Mouse (Mus musculus) MEL (cell line): ENCODE results near the gene Lhfpl2. TPM values are rescaled to one million over a fixed set of nuclear protein-coding genes. Genes with fewer than 3 reads are reported as not detected.

Experiments
- DNase-seq: peaks from one replicate; pipeline ENCODE4 v3.0.0; 2011; ENCODE audit warnings: low read depth, low spot score
- H3K27ac ChIP-seq: 2 replicates; pipeline ENCODE4 v1.5.1; 2012; ENCODE audit warnings: low read depth, mild to moderate bottlenecking, control low read depth, low read length, moderate library complexity; ENCODE audit not compliant: control insufficient read depth
- H3K27me3 ChIP-seq, 2 experiments: fragments of 150-350 bp in 1 of 2; sonication (generic) in 1 of 2; 2 replicates each; pipeline ENCODE4 v1.6.1; 2012; ENCODE audit warnings: low read length in 2 of 2, mild to moderate bottlenecking in 2 of 2, improper control_type of control experiment in 1 of 2, moderate library complexity in 1 of 2; ENCODE audit not compliant: insufficient read depth in 2 of 2, control insufficient read depth in 1 of 2
- H3K36me3 ChIP-seq, 2 experiments: 2 replicates each; pipeline ENCODE4 v1.6.1; 2012 to 2014; ENCODE audit warnings: low read length in 2 of 2, improper control_type of control experiment in 1 of 2, inconsistent platforms in 1 of 2, mild to moderate bottlenecking in 1 of 2; ENCODE audit not compliant: insufficient read depth in 2 of 2, control insufficient read depth in 1 of 2
- H3K4me1 ChIP-seq, 2 experiments: fragments of 150-350 bp in 1 of 2; sonication (generic) in 1 of 2; 2 replicates each; pipeline ENCODE4 v1.6.1; 2012; ENCODE audit warnings: low read length in 2 of 2, improper control_type of control experiment in 1 of 2, mild to moderate bottlenecking in 1 of 2; ENCODE audit not compliant: insufficient read depth in 2 of 2, control insufficient read depth in 1 of 2
- H3K4me3 ChIP-seq, 2 experiments: fragments of 150-350 bp in 1 of 2; sonication (generic) in 1 of 2; 2 replicates each; pipeline ENCODE4 v1.5.1; 2012; ENCODE audit warnings: low read depth in 2 of 2, low read length in 2 of 2, mild to moderate bottlenecking in 2 of 2, moderate library complexity in 2 of 2, control low read depth in 1 of 2, improper control_type of control experiment in 1 of 2; ENCODE audit not compliant: control insufficient read depth in 1 of 2, insufficient read depth in 1 of 2
- H3K79me2 ChIP-seq: 2 replicates; pipeline ENCODE4 v1.6.1; 2012; ENCODE audit warnings: mild to moderate bottlenecking, low read length, moderate library complexity; ENCODE audit not compliant: control insufficient read depth, poor library complexity, insufficient read depth
- H3K9ac ChIP-seq: 2 replicates; pipeline ENCODE4 v1.6.1; 2012; ENCODE audit warnings: low read depth, mild to moderate bottlenecking, control low read depth, low read length, moderate library complexity; ENCODE audit not compliant: control insufficient read depth, poor library complexity, severe bottlenecking
- H3K9me3 ChIP-seq: fragments of 150-350 bp; sonication (generic); replicated peaks from 2 replicates; pipeline ENCODE4 v1.6.1; 2012; ENCODE audit warnings: mild to moderate bottlenecking, low read length, improper control_type of control experiment, moderate library complexity; ENCODE audit not compliant: insufficient read depth
- BHLHE40 ChIP-seq: IDR thresholded peaks from 2 replicates; pipeline ENCODE4 v1.6.1; 2012; ENCODE audit warnings: low read depth, mild to moderate bottlenecking, inconsistent platforms, low read length, improper control_type of control experiment, borderline replicate concordance
- CHD2 ChIP-seq: IDR thresholded peaks from 2 replicates; pipeline ENCODE4 v1.6.1; 2011; ENCODE audit warnings: low read length, improper control_type of control experiment
- CTCF ChIP-seq, 3 experiments: IDR thresholded peaks in 2 of 3; conservative IDR thresholded peaks in 1 of 3; 2 replicates each; pipeline ENCODE4 v1.5.1; 2011 to 2012; ENCODE audit warnings: low read length in 3 of 3, low read depth in 2 of 3, mild to moderate bottlenecking in 2 of 3, improper control_type of control experiment in 1 of 3, inconsistent platforms in 1 of 3, mixed read lengths in 1 of 3, moderate library complexity in 1 of 3; ENCODE audit not compliant: control insufficient read depth in 1 of 3, insufficient read depth in 1 of 3, poor library complexity in 1 of 3, severe bottlenecking in 1 of 3
- E2F4 ChIP-seq: IDR thresholded peaks from 2 replicates; pipeline ENCODE4 v1.6.1; 2011; ENCODE audit warnings: low read depth, low read length, improper control_type of control experiment, borderline replicate concordance
- ELF1 ChIP-seq: IDR thresholded peaks from 2 replicates; pipeline ENCODE4 v1.6.1; 2014; ENCODE audit warnings: low read depth, mild to moderate bottlenecking, inconsistent platforms, low read length, improper control_type of control experiment, moderate library complexity
- EP300 ChIP-seq, 2 experiments: IDR thresholded peaks; 2 replicates each; pipeline ENCODE4 v1.6.1; 2011; ENCODE audit warnings: improper control_type of control experiment in 2 of 2, low read length in 2 of 2, low read depth in 1 of 2, mild to moderate bottlenecking in 1 of 2
- ETS1 ChIP-seq: IDR thresholded peaks from 2 replicates; pipeline ENCODE4 v1.6.1; 2012; ENCODE audit warnings: low read depth, mild to moderate bottlenecking, inconsistent platforms, low read length, improper control_type of control experiment, moderate library complexity
- GATA1 ChIP-seq: IDR thresholded peaks from 2 replicates; pipeline ENCODE4 v1.6.1; 2011; ENCODE audit warnings: low read depth, low read length, improper control_type of control experiment
- JUND ChIP-seq: IDR thresholded peaks from 2 replicates; pipeline ENCODE4 v1.6.1; 2011; ENCODE audit warnings: low read depth, mild to moderate bottlenecking, improper control_type of control experiment, low read length
- MAFK ChIP-seq: IDR thresholded peaks from 2 replicates; pipeline ENCODE4 v1.6.1; 2011; ENCODE audit warnings: low read depth, mild to moderate bottlenecking, low read length, improper control_type of control experiment, borderline replicate concordance
- MAZ ChIP-seq: IDR thresholded peaks from 2 replicates; pipeline ENCODE4 v1.6.1; 2012; ENCODE audit warnings: low read depth, mild to moderate bottlenecking, inconsistent platforms, low read length, improper control_type of control experiment
- MEF2A ChIP-seq: IDR thresholded peaks from 2 replicates; pipeline ENCODE4 v1.6.1; 2014; ENCODE audit warnings: low read depth, mild to moderate bottlenecking, inconsistent platforms, low read length, improper control_type of control experiment; ENCODE audit not compliant: poor library complexity, insufficient replicate concordance, severe bottlenecking; ENCODE audit errors: extremely low read depth
- MYB ChIP-seq: IDR thresholded peaks from 2 replicates; pipeline ENCODE4 v1.6.1; 2011; ENCODE audit warnings: mild to moderate bottlenecking, low read depth, low read length, improper control_type of control experiment
- MYC ChIP-seq: IDR thresholded peaks from 2 replicates; pipeline ENCODE4 v1.6.1; 2011; ENCODE audit warnings: low read depth, mild to moderate bottlenecking, low read length, improper control_type of control experiment, moderate library complexity
- NELFE ChIP-seq: IDR thresholded peaks from 2 replicates; pipeline ENCODE4 v1.6.1; 2011; ENCODE audit warnings: low read depth, low read length, improper control_type of control experiment
- POLR2AphosphoS2 ChIP-seq: IDR thresholded peaks from 2 replicates; pipeline ENCODE4 v1.6.1; 2011; ENCODE audit warnings: low read length, improper control_type of control experiment
- POLR2AphosphoS5 ChIP-seq: IDR thresholded peaks from 2 replicates; pipeline ENCODE4 v1.6.1; 2012; ENCODE audit warnings: low read depth, borderline replicate concordance, mild to moderate bottlenecking, inconsistent platforms, low read length, moderate library complexity, mixed read lengths
- SMC3 ChIP-seq: IDR thresholded peaks from 2 replicates; pipeline ENCODE4 v1.6.1; 2011; ENCODE audit warnings: low read depth, low read length, improper control_type of control experiment
- UBTF ChIP-seq: IDR thresholded peaks from 2 replicates; pipeline ENCODE4 v1.6.1; 2012; ENCODE audit warnings: low read depth, mild to moderate bottlenecking, inconsistent platforms, low read length, improper control_type of control experiment, moderate library complexity, borderline replicate concordance; ENCODE audit not compliant: insufficient read depth
- USF1 ChIP-seq: IDR thresholded peaks from 2 replicates; pipeline ENCODE4 v1.6.1; 2014; ENCODE audit warnings: low read depth, mild to moderate bottlenecking, inconsistent platforms, low read length, improper control_type of control experiment, moderate library complexity
- ZKSCAN1 ChIP-seq: IDR thresholded peaks from 2 replicates; pipeline ENCODE4 v1.6.1; 2012; ENCODE audit warnings: low read depth, mild to moderate bottlenecking, inconsistent platforms, low read length, improper control_type of control experiment, moderate library complexity
- ZNF384 ChIP-seq: IDR thresholded peaks from 2 replicates; pipeline ENCODE4 v1.6.1; 2012; ENCODE audit warnings: low read depth, mild to moderate bottlenecking, inconsistent platforms, low read length, improper control_type of control experiment
- polyA plus RNA-seq, 2 experiments: library from polyadenylated mRNA; stranded (reverse) in 1 of 2; unstranded in 1 of 2; fragments of >175 nt in 1 of 2; fragments of >200 nt in 1 of 2; gene quantifications; 2 replicates each; pipeline versions ENCODE4 v1.2.1 to v1.2.4; 2012; ENCODE audit warnings: low replicate concordance in 2 of 2, low read depth in 1 of 2; ENCODE audit not compliant: insufficient read length in 2 of 2, insufficient read depth in 1 of 2, missing spikeins in 1 of 2
- total RNA-seq: library from RNA; depleted of rRNA; stranded (reverse); fragments of 300-350 nt; gene quantifications from 2 replicates; pipeline ENCODE4 v1.2.3, GENCODE M21; 2012

The Lhfpl2 gene
- total and polyA plus RNA-seq, 3 experiments, result 24.5 to 30.2 TPM; not detected in 1

- no peaks in the 10 kb centered on the region for H3K36me3 ChIP-seq
- H3K27me3 ChIP-seq, result no peaks in the 10 kb centered on the region
- no peaks in the 10 kb centered on the region for H3K9me3 ChIP-seq
- no peak overlapping the region for H3K27ac ChIP-seq
- no peaks in the 10 kb centered on the region for H3K79me2 ChIP-seq
- H3K4me1 ChIP-seq, result no peaks in the 10 kb centered on the region; a peak in 1 of 4 replicates
- H3K4me3 ChIP-seq, result no peak overlapping the region
- H3K9ac ChIP-seq, result no peak overlapping the region
- no peak for DNase-seq
- TF ChIP-seq BHLHE40 (no peak), EP300 (IDR thresholded peaks at IDR 0.05; ENCODE audit: low read depth in 1 of 2, low read length in 2 of 2) (no peak), CHD2 (no peak), MAFK (no peak), ETS1 (no peak), POLR2AphosphoS5 (no peak), ELF1 (no peak), ZKSCAN1 (no peak), MAZ (no peak), NELFE (no peak), MYC (no peak), JUND (no peak), UBTF (no peak)
Measured at GRCm38 (mm10) chr13:94077136-94078018, 19.8 kb downstream of the Lhfpl2 start.

GRCm38 (mm10) chr13:94083196-94083595 is 25.6 kb downstream of the Lhfpl2 start:
- Histone ChIP-seq H3K79me2 (no peaks in the 10 kb centered on the region), H3K9me3 (no peaks in the 10 kb centered on the region), H3K36me3 (peaks cover 0 to 2% of the 10 kb centered on the region in 2 experiments; a peak in 1 of 4 replicates), H3K9ac (no peak overlapping the region), H3K4me3 (no peak overlapping the region), H3K27me3 (no peaks in the 10 kb centered on the region)
- no peak for TF ChIP-seq CTCF (IDR thresholded peaks at IDR 0.05 in 2 of 3, conservative IDR thresholded peaks at IDR 0.05 in 1 of 3; ENCODE audit: control insufficient read depth in 1 of 3, insufficient read depth in 1 of 3, low read depth in 2 of 3, low read length in 3 of 3, poor library complexity in 1 of 3, severe bottlenecking in 1 of 3)
- TF ChIP-seq POLR2AphosphoS2, result no peak
- no peak for TF ChIP-seq SMC3
- TF ChIP-seq MEF2A, result no peak
- no peak for TF ChIP-seq GATA1
- TF ChIP-seq ZNF384, result no peak
- TF ChIP-seq E2F4, result no peak
- TF ChIP-seq MYB, result no peak
- no peak for TF ChIP-seq EP300 (IDR thresholded peaks at IDR 0.05; ENCODE audit: low read depth in 1 of 2, low read length in 2 of 2)
- no peak for TF ChIP-seq USF1
- no peak for TF ChIP-seq ZKSCAN1
- TF ChIP-seq, all 39 proteins: peak for 0
- DNase-seq, result no peak
- H3K27ac ChIP-seq, result no peak overlapping the region
- H3K4me1 ChIP-seq, result peaks cover 0 to 11% of the 10 kb centered on the region in 2 experiments; a peak in 2 of 4 replicates
